Mouse (Mus musculus) CH12.LX (cell line): ENCODE results near the gene Whrn. TPM values are rescaled to one million over a fixed set of nuclear protein-coding genes. Genes with fewer than 3 reads are reported as not detected.

Experiments used
- DNase-seq: peaks from one replicate; pipeline ENCODE4 v3.0.0-alpha.2; 2013; ENCODE audit errors: extremely low read depth
- H3K27ac ChIP-seq: 2 replicates; pipeline ENCODE4 v1.5.1; 2012; ENCODE audit warnings: low read depth, mild to moderate bottlenecking, control low read depth, moderate library complexity; ENCODE audit not compliant: insufficient read depth
- H3K27me3 ChIP-seq: replicated peaks from 2 replicates; pipeline ENCODE3; 2012; ENCODE audit warnings: inconsistent platforms
- H3K36me3 ChIP-seq, 2 experiments: replicated peaks in 1 of 2; 2 replicates each; pipeline versions ENCODE3 to v1.6.1; 2012; ENCODE audit warnings: inconsistent platforms in 1 of 2, low read length in 1 of 2, mild to moderate bottlenecking in 1 of 2, mixed read lengths in 1 of 2, moderate library complexity in 1 of 2; ENCODE audit not compliant: control insufficient read depth in 1 of 2, insufficient read depth in 1 of 2
- H3K4me1 ChIP-seq, 2 experiments: 2 replicates each; pipeline ENCODE4 v1.6.1; 2012; ENCODE audit warnings: inconsistent platforms in 1 of 2, moderate library complexity in 1 of 2; ENCODE audit not compliant: insufficient read depth in 2 of 2, control insufficient read depth in 1 of 2
- H3K4me2 ChIP-seq: 2 replicates; pipeline ENCODE4 v1.6.1; 2012; ENCODE audit warnings: low read depth, mild to moderate bottlenecking, control low read depth; ENCODE audit not compliant: poor library complexity, insufficient read depth, severe bottlenecking
- H3K4me3 ChIP-seq, 3 experiments: fragments of 150-350 bp in 1 of 3; sonication (generic) in 1 of 3; replicated peaks in 1 of 3; 2 replicates each; pipeline versions ENCODE3 to v1.5.1; 2011 to 2012; ENCODE audit warnings: low read depth in 2 of 3, low read length in 2 of 3, mild to moderate bottlenecking in 2 of 3, moderate library complexity in 2 of 3, control low read depth in 1 of 3, improper control_type of control experiment in 1 of 3, inconsistent platforms in 1 of 3, mixed read lengths in 1 of 3; ENCODE audit not compliant: poor library complexity in 1 of 3
- H3K79me2 ChIP-seq: replicated peaks from 2 replicates; pipeline ENCODE4 v1.6.1; 2012; ENCODE audit warnings: mild to moderate bottlenecking, moderate library complexity; ENCODE audit not compliant: control insufficient read depth, poor library complexity, insufficient read depth, severe bottlenecking; ENCODE audit errors: extremely low read depth
- H3K9ac ChIP-seq: 2 replicates; pipeline ENCODE4 v1.6.1; 2012; ENCODE audit warnings: low read depth, mild to moderate bottlenecking, control low read depth, moderate library complexity; ENCODE audit not compliant: insufficient read depth
- H3K9me3 ChIP-seq: replicated peaks from 2 replicates; pipeline ENCODE3; 2012; ENCODE audit warnings: low read length, inconsistent platforms, mixed read lengths
- BHLHE40 ChIP-seq: IDR thresholded peaks from 2 replicates; pipeline ENCODE4 v1.6.1; 2011; ENCODE audit warnings: mild to moderate bottlenecking, low read depth, low read length, improper control_type of control experiment
- CTCF ChIP-seq, 2 experiments: IDR thresholded peaks in 1 of 2; conservative IDR thresholded peaks in 1 of 2; 2 replicates each; pipeline ENCODE4 v1.5.1; 2011 to 2012; ENCODE audit warnings: low read depth in 2 of 2, low read length in 2 of 2, improper control_type of control experiment in 1 of 2, inconsistent platforms in 1 of 2, mild to moderate bottlenecking in 1 of 2, moderate library complexity in 1 of 2
- ELF1 ChIP-seq: IDR thresholded peaks from 2 replicates; pipeline ENCODE4 v1.6.1; 2014; ENCODE audit warnings: low read depth, mild to moderate bottlenecking, inconsistent platforms, low read length, improper control_type of control experiment
- GABPA ChIP-seq: IDR thresholded peaks from 2 replicates; pipeline ENCODE4 v1.6.1; 2012; ENCODE audit warnings: low read depth, low read length, improper control_type of control experiment, inconsistent platforms; ENCODE audit not compliant: insufficient replicate concordance
- HCFC1 ChIP-seq: IDR thresholded peaks from 2 replicates; pipeline ENCODE4 v1.6.1; 2012; ENCODE audit warnings: low read depth, mild to moderate bottlenecking, inconsistent platforms, low read length, improper control_type of control experiment
- IRF4 ChIP-seq: IDR thresholded peaks from 2 replicates; pipeline ENCODE4 v1.6.1; 2014; ENCODE audit warnings: low read depth, mild to moderate bottlenecking, inconsistent platforms, low read length, improper control_type of control experiment
- MAFK ChIP-seq: IDR thresholded peaks from 2 replicates; pipeline ENCODE4 v1.6.1; 2011; ENCODE audit warnings: low read length, improper control_type of control experiment; ENCODE audit not compliant: insufficient replicate concordance
- MAX ChIP-seq: IDR thresholded peaks from 2 replicates; pipeline ENCODE4 v1.6.1; 2011; ENCODE audit warnings: low read length, improper control_type of control experiment
- MAZ ChIP-seq: IDR thresholded peaks from 2 replicates; pipeline ENCODE4 v1.6.1; 2012; ENCODE audit warnings: low read depth, mild to moderate bottlenecking, inconsistent platforms, low read length, improper control_type of control experiment, moderate library complexity
- MEF2A ChIP-seq: IDR thresholded peaks from 2 replicates; pipeline ENCODE4 v1.6.1; 2014; ENCODE audit warnings: low read depth, mild to moderate bottlenecking, inconsistent platforms, low read length, improper control_type of control experiment, borderline replicate concordance
- MYC ChIP-seq: IDR thresholded peaks from 2 replicates; pipeline ENCODE4 v1.6.1; 2011; ENCODE audit warnings: low read depth, mild to moderate bottlenecking, improper control_type of control experiment, low read length
- POLR2AphosphoS2 ChIP-seq: IDR thresholded peaks from 2 replicates; pipeline ENCODE4 v1.6.1; 2011; ENCODE audit warnings: low read depth, low read length, improper control_type of control experiment
- RAD21 ChIP-seq: IDR thresholded peaks from 2 replicates; pipeline ENCODE4 v1.6.1; 2011; ENCODE audit warnings: low read depth, mild to moderate bottlenecking, low read length, improper control_type of control experiment, moderate library complexity
- RCOR1 ChIP-seq: conservative IDR thresholded peaks from 2 replicates; pipeline ENCODE4 v1.6.1; 2012; ENCODE audit warnings: low read depth, mild to moderate bottlenecking, inconsistent platforms, low read length, improper control_type of control experiment
- USF1 ChIP-seq: IDR thresholded peaks from 2 replicates; pipeline ENCODE4 v1.6.1; 2014; ENCODE audit warnings: low read depth, mild to moderate bottlenecking, inconsistent platforms, low read length, improper control_type of control experiment
- ZKSCAN1 ChIP-seq: IDR thresholded peaks from 2 replicates; pipeline ENCODE4 v1.6.1; 2012; ENCODE audit warnings: low read depth, inconsistent platforms, low read length, improper control_type of control experiment, borderline replicate concordance
- ZNF384 ChIP-seq: IDR thresholded peaks from 2 replicates; pipeline ENCODE4 v1.6.1; 2012; ENCODE audit warnings: low read depth, low read length, improper control_type of control experiment, inconsistent platforms
- dilution Hi-C: fragments of 300-500 bp; cut with MboI; formaldehyde crosslinking; loops from 2 replicates; pipeline ENCODE4 v1.14.3; 2020; ENCODE audit warnings: low sequenced_read_pairs; ENCODE audit not compliant: extremely low pct_unique_long_range_greater_than_20kb, extremely low pct_ligation_motif_present
- in situ Hi-C: fragments of 300-500 bp; cut with MboI; formaldehyde crosslinking; loops from 3 replicates; pipeline ENCODE4 v1.14.3; 2019; ENCODE audit warnings: low sequenced_read_pairs, low pct_ligation_motif_present, low pct_unique_long_range_greater_than_20kb, mixed read lengths
- polyA plus RNA-seq: library from polyadenylated mRNA; unstranded; fragments of >175 nt; gene quantifications from 2 replicates; pipeline ENCODE4 v1.2.1, GENCODE M21; 2012; ENCODE audit warnings: low read depth; ENCODE audit not compliant: insufficient read length
- total RNA-seq, 2 experiments: library from RNA; depleted of rRNA; stranded (reverse); fragments of 300-350 nt in 1 of 2; fragments of >200 nt in 1 of 2; gene quantifications; 2 replicates each; pipeline ENCODE4 v1.2.3; 2012 to 2014

Whrn gene
- total and polyA plus RNA-seq, 3 experiments = 0.99 to 9.4 (median 4.5) TPM

DNA sequence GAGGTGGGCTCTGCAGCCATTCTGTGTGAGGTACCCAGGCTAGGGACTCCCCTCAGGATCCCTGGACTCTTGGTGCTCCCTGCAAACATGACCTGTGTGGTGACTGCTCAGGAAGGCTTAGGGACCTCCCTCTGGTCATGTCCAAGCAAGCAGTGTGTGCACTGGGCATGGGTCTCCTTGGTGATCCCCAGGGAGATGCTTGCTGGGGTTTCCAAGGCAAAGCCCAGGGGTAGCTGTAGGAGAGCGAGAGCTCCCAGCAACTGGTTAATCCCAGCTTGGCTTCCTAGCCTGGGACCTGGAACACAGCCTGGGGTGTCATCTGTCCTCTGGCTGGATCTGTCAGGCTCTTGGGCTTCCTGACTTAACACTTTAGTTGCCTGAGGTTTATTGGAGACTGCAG is 120.4 kb downstream of the Whrn start:
- dilution Hi-C loops = no loop called here
- H3K4me2 ChIP-seq = no peak overlapping the region
- DNase-seq = no peak
- H3K4me1 ChIP-seq = peaks cover 0 to 13% of the 10 kb centered on the region in 2 experiments; a peak in 2 of 4 replicates
- H3K27me3 ChIP-seq = no peaks in the 10 kb centered on the region
- H3K9me3 ChIP-seq = no peaks in the 10 kb centered on the region
- 0 out of 2 replicates have a peak, but pooled peaks cover 2% of the 10 kb centered on the region for H3K79me2 ChIP-seq
- 0 out of 2 replicates have a peak overlapping the region, but pooled peaks have one; percentile 10 for H3K27ac ChIP-seq
- no peak overlapping the region for H3K4me3 ChIP-seq
- H3K9ac ChIP-seq = no peak overlapping the region
- in situ Hi-C loops = no loop called here
- H3K36me3 ChIP-seq = peaks cover 97 to 100% of the 10 kb centered on the region in 2 experiments
- no peak for TF ChIP-seq ELF1
- TF ChIP-seq MEF2A = no peak
- TF ChIP-seq CTCF (conservative IDR thresholded peaks at IDR 0.05 in 1 of 2, IDR thresholded peaks at IDR 0.05 in 1 of 2; ENCODE audit: low read depth in 2 of 2, low read length in 2 of 2) = no peak
- no peak for TF ChIP-seq HCFC1
- no peak for TF ChIP-seq ZNF384
- no peak for TF ChIP-seq IRF4
- TF ChIP-seq ZKSCAN1 = no peak
- no peak for TF ChIP-seq BHLHE40
- TF ChIP-seq USF1 = no peak
- no peak for TF ChIP-seq RAD21
- TF ChIP-seq MAZ = no peak
- no peak for TF ChIP-seq GABPA
- no peak for TF ChIP-seq MYC
- no peak for TF ChIP-seq MAX
- TF ChIP-seq, all 38 proteins: peak for 0

DNA sequence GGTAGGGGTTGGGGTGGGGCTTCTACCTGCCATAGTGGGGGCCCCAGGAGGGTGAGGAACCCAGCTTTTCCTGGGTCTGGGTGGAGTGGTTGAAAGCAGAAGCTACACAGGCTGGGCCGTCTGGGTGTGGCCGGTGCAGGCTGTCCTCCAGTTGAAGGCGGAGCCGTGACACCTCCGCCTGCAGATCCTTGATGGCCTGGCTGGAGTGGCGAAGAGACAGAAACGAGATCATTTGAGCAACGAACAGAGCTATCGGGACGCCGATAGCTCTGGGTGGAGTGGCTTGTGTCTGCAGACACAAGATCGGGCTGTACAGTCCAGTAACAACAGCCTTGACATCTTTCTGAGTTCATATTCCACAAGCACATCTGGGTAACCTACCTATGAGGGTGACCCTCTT is 121.5 kb downstream of the Whrn start:
- Histone ChIP-seq H3K27ac (no peak overlapping the region), H3K4me2 (no peak overlapping the region), H3K4me3 (no peak overlapping the region), H3K36me3 (peaks cover 98 to 100% of the 10 kb centered on the region in 2 experiments), H3K9me3 (no peaks in the 10 kb centered on the region), H3K27me3 (no peaks in the 10 kb centered on the region), H3K9ac (no peak overlapping the region), H3K4me1 (peaks cover 0 to 16% of the 10 kb centered on the region in 2 experiments; a peak in 2 of 4 replicates), H3K79me2 (0 out of 2 replicates have a peak, but pooled peaks cover 2% of the 10 kb centered on the region)
- no peak for TF ChIP-seq POLR2AphosphoS2
- TF ChIP-seq MAFK = no peak
- TF ChIP-seq RCOR1 = no peak
- in situ Hi-C loops (loop anchor here (5.0 kb wide), 1 partner anchor 33 kb away; no protein-coding TSS in a partner anchor), dilution Hi-C loops (no loop called here)
- no peak for DNase-seq
